Mouse (Mus musculus): Measurements from ENCODE around the gene Ptx3.
"Not testable (repeated sequence)": the region's sequence is repeated elsewhere in the genome, so short reads cannot be mapped to it uniquely, and the experiment has no call there.

Gene Ptx3

DNA sequence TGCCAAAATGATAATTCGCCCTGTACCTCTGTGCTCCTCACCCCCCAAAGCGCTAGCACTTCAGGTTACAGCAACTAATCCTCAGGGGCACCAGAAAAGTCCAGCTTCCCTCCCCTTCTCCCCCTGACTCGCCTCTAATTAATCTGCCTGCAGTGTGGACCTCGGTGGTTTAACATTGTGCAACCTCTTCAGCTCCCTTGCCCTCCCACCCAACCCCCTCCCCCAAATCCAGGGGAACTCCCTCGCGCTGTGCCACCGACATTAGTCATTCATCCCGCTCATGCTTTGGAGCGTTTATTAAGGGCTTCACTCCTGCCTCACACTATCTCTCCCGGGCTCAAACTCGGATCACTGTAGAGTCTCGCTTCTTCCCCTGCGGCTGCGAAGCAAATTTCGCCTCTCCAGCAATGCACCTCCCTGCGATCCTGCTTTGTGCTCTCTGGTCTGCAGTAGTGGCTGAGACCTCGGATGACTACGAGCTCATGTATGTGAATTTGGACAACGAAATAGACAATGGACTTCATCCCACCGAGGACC lies at the start of gene Ptx3:
Gene Ptx3 (plus strand): TSS at position 256 of the 537 bp plus-strand sequence.
- DNase-seq = no peak

DNA sequence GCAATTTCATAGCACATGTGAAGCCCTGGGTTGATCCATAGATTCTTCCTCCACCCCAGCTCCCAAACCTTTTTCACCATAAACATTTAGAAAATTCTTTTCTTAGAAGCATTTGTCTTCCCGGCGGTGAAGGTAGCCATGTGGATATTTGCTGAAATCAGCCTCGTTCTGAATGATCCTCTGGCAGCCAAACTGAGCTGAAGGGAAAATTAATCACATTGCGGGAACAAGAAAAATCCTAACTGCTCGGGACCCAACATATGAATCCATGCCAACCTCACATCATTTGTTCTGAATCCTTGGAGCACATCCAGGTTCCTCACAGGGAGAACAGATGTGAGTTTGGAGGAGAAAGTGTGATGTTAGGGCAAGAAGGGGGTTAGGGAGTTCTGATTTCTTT lies 46.8 kb upstream of the Ptx3 start:
- DNase-seq = peak; percentile 2

DNA sequence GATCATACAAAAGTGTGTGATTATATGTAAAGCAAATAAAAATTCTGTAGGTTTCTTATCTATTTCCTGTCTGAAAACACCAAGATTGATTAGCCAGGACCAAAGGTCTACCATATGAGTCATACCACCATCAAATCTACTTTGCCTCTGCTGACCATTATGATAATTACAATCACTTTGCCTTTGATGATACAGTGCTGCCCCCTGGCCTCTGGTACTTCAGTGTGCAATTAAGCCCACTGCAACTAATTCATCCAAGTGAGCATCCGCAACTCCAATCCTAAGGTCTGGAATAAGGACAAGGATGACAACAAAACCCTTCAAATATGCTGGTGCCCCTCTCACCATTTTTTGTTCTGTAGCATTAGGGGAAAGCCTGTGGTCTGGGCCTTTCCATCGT lies 40.1 kb upstream of the Ptx3 start:
- no peak for DNase-seq

DNA sequence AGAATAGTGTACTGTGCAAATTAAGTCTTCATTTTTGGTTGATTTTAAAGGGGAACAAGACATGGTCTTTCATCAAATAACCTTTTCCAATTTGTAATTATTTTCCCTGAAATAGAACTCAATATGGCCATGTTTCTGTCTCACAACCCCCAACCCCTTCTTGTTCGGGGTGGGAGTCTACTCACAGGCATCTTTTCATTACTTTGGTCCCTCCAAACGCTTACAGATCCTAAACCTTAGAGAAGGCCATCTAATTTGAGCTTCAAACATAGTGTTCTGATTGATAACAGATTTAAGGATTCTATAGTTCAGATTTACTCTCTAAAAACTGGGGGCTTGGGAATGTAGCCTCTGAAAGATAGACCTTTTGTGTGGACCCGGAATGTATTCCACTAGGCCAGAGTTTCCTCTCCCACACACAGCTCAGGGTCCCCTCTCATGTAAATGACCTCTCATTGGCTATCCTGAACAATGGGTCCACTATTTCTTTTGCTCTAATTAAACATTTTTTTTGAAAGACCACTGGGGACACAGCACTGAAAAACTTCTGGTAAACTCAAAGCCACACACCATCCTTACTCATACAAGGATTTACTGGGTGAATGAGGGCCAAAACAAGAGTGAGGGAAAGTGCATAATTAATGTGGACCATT lies 25.7 kb upstream of the Ptx3 start:
- no peak for DNase-seq

DNA sequence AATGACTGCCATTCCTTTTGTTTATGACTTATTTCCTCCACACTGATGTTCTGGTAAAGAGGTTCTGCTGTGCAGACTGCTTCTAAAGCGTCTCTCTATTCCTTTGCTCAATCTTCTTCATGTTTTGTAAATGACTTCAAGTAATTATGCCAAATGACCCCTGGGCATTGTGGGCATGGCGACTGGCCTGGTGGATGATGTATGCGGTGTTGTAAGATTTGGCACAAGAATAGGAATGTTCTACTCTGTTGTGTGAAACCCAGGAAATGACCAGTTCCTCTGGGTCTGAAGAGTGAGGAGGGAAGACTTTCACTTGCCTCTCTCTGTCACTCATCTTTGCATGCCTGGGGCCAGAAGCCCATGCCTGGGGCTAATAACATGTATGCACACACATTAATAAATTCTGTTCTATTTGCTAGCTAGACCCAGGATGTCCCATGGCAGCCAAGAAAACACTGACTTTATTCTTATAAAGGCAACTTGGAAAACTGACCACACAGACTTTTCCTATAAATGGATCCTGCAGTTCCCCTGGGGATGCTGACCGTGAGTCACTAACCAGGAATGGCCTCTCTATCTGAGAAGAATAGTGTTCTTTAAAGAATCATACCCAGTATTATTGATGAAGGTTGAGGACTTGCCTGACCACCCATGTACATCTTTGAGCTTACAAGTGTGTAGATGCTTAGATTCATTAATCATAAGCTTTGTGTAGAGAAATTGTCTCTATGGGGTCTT lies 10.7 kb upstream of the Ptx3 start:
- no peak for DNase-seq

DNA sequence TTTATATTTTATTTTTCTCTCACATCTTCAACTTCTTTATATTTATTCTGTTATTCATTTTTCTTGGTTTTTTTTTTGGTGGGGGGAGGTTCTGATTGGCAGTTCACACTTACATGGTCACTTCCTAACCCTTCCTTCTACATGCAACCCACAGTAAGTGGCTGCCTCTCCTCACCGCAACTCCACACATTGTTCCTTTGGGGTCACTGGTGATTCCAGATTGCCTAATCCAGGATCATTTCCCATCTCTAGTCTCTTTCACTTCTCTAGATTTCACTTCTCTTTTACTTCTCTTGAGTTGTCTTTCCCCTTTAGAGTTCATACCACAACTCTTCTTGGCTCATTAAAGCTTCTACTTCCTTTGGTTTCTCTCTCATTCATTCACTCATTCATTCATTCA lies 6.2 kb upstream of the Ptx3 start:
- no peak for DNase-seq

DNA sequence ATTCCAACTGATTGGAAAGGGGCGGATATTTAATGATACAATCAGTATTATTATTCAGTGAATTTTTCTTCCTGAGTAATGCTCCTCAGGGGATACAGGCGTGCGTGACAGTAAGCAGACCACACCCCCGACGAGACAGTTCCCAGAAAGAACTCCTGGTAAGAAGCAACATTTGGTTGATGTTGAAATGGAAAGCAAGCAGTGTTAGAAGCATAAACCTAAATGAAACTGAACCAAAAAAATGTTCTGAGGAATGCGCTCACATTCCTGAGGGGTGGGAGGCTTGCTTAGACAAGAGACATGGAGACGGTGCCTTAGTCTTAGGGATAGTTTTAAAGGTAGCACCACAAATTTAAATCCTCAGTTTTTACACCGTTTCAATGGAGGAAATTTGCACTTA lies 4.0 kb upstream of the Ptx3 start:
- DNase-seq = no peak

DNA sequence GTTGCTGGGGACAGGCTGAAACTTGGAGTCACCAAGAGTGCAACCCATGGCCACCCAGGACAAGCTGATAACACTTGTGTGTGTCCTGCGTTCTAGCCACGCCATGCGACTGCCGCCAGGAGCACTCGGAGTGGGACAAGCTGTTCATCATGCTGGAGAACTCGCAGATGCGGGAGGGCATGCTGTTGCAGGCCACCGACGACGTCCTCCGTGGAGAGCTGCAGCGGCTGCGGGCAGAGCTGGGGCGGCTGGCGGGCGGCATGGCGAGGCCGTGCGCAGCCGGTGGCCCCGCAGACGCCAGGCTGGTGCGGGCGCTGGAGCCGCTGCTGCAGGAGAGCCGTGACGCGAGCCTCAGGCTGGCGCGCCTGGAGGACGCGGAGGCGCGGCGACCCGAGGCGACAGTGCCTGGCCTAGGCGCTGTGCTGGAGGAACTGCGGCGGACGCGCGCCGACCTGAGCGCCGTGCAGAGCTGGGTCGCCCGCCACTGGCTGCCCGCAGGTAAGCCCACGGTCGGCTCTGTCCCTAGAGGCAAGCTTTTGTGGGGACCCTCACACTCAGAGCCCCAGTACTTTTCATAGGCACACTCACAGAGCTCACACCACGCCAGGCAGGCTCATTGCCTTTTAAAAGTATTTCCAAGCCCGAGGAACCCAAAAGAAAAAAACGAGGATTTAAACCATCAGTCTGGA lies 988 bp downstream of the Ptx3 start:
- DNase-seq = peak; percentile 44

DNA sequence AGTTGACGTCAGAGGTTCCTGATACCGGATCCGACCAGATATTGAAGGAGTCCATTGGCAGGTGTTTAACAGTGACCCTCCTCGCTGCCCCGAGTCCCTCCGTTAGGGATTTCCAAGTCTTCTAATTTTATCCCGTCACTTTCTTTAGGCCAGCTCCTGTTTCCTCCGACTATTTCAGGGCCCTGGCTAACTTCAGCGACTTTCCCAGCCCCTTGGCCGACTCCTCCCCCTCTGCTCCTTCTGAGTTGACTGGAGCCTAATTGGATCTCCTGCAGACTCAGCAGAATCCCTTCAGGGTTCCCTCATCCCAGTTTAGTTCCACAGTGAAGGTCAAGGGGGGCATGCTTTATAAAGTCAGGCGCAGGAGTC lies 1.5 kb downstream of the Ptx3 start:
- no peak for DNase-seq

DNA sequence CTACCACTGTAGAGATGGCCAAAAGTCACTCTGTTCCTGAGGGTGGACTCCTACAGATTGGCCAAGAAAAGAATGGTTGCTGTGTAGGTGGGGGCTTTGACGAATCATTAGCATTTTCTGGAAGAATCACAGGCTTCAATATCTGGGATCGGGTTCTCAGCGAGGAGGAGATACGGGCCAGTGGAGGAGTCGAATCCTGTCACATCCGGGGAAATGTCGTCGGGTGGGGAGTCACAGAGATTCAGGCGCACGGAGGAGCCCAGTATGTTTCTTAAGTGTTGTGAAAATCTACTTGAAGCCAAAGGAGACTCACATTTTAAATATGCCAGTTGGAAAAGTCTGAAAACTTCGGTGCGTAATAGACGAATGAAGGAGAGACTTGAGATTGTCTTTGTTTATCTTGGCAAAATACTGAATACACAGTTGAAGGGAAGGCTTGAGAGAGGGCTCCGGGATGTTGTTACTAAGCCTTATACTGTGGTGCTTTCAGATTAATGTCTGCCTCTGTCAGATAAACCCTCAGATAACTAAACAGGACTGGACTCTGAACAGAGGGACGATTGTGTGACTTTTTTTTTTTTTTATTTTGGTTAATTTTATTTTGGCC lies 5.3 kb downstream of the Ptx3 start:
- no peak for DNase-seq

DNA sequence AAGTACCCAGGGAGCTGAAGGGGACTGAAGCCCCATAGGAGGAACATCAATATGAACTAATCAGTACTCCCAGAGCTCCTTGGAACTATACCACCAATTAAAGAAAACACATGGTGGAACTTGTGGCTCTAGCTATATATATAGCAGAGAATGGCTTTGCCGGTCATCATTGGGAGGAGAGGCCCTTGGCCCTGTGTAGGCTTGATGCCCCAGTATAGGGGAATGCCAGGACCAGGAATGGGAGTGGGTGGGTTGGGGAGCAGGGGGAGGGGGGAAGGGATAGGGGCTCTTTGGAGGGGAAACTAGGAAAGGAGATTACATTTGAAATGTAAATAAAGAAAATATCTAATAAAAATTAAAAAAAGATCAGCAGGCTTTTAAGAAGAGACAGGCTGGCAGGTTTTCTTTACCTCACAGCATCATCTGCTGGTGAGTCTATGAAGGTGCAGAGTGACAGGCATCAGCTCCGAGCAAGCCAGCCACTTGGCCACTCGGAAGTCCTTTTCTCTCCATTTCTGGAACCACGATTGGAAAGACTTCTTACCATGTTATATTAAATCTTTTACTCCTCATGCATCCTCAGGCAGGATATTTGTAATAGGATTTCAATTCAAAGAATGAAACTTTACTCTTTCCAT lies 16.6 kb downstream of the Ptx3 start:
- DNase-seq = not testable (repeated sequence)

DNA sequence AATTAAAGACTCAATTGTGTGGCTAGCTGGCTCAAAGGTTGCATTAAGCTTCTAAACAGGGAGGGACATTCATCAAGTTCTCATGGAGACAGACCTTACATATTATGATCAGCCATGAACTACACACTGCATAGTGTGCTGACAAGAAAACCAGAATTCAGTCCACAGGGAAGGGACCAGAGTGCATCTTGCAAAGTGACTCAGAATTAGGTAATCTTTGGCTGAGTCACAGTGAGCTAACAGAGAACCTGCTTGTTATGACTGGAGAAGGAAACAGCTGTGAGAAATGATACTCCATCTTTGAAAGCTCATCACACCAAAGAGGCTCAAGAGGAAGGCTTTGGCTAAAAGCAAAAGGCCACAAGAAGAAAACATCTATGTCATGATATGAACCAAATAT lies 20.8 kb downstream of the Ptx3 start:
- DNase-seq = no peak

DNA sequence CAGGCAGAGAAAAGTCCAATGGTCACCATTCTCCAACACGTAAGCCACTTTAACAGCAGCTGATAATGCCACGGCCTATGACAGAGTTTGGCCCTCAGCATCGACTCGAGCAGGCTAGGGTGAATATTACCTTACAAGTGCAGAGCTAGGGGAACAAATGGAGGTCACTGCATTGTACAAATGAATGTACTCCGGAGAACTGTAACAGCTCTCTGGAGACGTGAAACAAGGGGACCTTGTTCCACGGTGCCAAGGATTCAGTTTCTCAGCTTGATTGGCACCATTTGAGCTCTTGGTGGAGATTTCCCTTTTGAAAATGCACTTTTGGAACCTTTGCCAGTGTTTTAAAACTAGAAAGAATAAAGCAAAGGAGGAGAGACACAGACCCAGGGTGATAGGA lies 32.1 kb downstream of the Ptx3 start:
- DNase-seq = no peak

DNA sequence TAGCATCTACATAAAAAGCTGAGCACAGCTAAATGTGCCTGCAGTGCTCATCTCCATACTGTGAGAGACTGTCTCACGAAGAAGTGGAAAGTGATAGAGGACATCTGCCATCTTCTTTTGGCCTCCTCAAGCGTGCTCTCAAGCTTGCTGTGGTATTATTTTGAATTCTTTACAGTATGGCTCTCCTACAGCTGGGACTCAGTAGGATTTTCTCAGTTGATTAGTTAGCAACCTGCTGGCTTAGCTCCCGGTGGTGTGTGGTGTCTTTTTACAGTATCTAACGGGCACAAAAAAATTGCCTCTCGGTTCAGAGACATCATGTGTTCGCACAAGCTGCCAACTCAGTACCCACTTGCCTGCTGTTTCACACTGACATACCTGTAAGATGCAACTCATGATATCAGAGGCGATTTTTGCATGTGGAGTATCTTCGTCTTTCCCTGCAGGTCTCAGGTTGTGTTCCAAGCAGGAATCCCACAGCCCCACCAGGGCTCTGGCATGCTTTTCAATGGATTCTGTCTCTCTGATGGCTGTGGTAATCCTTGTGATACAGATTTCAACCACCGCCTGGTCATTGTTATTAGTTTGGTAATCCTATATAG lies 34.9 kb downstream of the Ptx3 start:
- DNase-seq = no peak

DNA sequence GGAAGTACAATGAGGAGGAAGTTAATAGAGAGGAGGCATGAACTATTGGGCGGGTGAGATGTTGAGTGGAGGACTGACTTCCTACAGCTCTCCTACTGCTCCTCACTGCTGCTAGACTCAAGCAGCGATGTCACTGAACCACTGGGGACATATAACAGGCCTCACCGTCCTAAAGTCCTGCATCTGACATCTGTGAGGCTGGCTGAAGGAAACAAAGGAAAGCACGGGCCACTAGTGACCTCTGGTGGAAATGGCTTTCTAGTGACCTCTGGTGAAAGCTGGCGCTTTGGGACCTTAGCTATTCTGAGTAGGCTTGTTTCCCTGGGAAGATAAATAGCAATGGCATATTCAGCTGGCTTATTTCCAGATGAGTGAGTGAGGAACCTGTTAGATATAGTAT lies 42.6 kb downstream of the Ptx3 start:
- DNase-seq = peak; percentile 49

DNA sequence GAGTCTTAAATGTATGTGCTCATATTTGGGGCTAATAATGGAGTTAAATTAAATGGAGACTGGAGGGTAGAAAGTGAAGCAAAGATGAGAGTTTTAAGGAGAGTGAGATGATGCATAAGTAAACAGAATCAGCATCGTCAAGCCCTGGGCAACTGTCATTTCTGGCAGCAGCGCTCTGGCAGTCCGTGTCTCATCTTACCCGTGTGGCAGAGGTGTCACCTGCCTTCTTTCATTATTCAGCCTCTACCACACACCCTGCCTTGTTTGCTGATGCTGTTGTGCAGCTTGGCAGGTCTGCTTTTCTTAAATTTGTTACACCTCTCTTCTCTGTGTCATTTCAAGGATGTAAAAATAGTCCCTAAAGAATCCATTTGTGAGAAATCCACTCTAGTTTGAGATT lies 43.6 kb downstream of the Ptx3 start:
- no peak for DNase-seq

All from lung, postnatal 14 days (tissue).